Mouse (Mus musculus) splenic B cell, adult 2 months (primary cell): ENCODE data around the gene Klf4.

Experiments used
- DNase-seq: peaks from one replicate; pipeline ENCODE4 v3.0.0-alpha.2; 2011; ENCODE audit warnings: low read depth, low spot score
- H3K27me3 ChIP-seq: 2 replicates; pipeline ENCODE4 v1.6.1; 2012; ENCODE audit warnings: mild to moderate bottlenecking, low read length, moderate library complexity, mixed read lengths; ENCODE audit not compliant: control insufficient read depth, poor library complexity, insufficient read depth, severe bottlenecking
- H3K36me3 ChIP-seq: 2 replicates; pipeline ENCODE4 v1.6.1; 2012; ENCODE audit warnings: mild to moderate bottlenecking, low read length, moderate library complexity, mixed read lengths; ENCODE audit not compliant: control insufficient read depth, poor library complexity, insufficient read depth, severe bottlenecking

Gene Klf4

GRCm38 (mm10) chr4:55531856-55532406, 335 bp downstream of the Klf4 start:
- Histone ChIP-seq H3K27me3 (no peaks in the 10 kb centered on the region; the same call in 1 of the 2 replicates), H3K36me3 (no peaks in the 10 kb centered on the region)
- DNase-seq: no peak

- DNase-seq: peak; percentile 68
- H3K27me3 ChIP-seq: no peaks in the 10 kb centered on the region; the same call in 1 of the 2 replicates
- no peaks in the 10 kb centered on the region for H3K36me3 ChIP-seq
Observed at GRCm38 (mm10) chr4:55531096-55531855, 990 bp downstream of the Klf4 start.

- Histone ChIP-seq H3K36me3 (no peaks in the 10 kb centered on the region), H3K27me3 (no peaks in the 10 kb centered on the region; the same call in 1 of the 2 replicates)
- peak; percentile 56 for DNase-seq
Observed at GRCm38 (mm10) chr4:55530731-55531095, 1.6 kb downstream of the Klf4 start.

- no peaks in the 10 kb centered on the region for H3K36me3 ChIP-seq
- no peaks in the 10 kb centered on the region; the same call in 1 of the 2 replicates for H3K27me3 ChIP-seq
- DNase-seq: peak; percentile 83
Observed at GRCm38 (mm10) chr4:55530236-55530635, 2.0 kb downstream of the Klf4 start.

GRCm38 (mm10) chr4:55528404-55528803, 3.9 kb downstream of the Klf4 start:
- H3K36me3 ChIP-seq: no peaks in the 10 kb centered on the region
- no peak for DNase-seq
- no peaks in the 10 kb centered on the region; the same call in 1 of the 2 replicates for H3K27me3 ChIP-seq

- H3K36me3 ChIP-seq: no peaks in the 10 kb centered on the region
- H3K27me3 ChIP-seq: no peaks in the 10 kb centered on the region; the same call in 1 of the 2 replicates
- DNase-seq: no peak
Observed at GRCm38 (mm10) chr4:55527931-55528330, 4.3 kb downstream of the Klf4 start.

- H3K36me3 ChIP-seq: no peaks in the 10 kb centered on the region
- no peaks in the 10 kb centered on the region; the same call in 1 of the 2 replicates for H3K27me3 ChIP-seq
- DNase-seq: peak; percentile 40
Observed at GRCm38 (mm10) chr4:55526247-55527115, 5.8 kb downstream of the Klf4 start.

- H3K27me3 ChIP-seq: no peaks in the 10 kb centered on the region
- no peak for DNase-seq
Observed at GRCm38 (mm10) chr4:55523921-55524320, 8.3 kb downstream of the Klf4 start.

GRCm38 (mm10) chr4:55517438-55517837, 14.8 kb downstream of the Klf4 start:
- Histone ChIP-seq H3K27me3 (no peaks in the 10 kb centered on the region), H3K36me3 (no peaks in the 10 kb centered on the region)
- DNase-seq: no peak

More at GRCm38 (mm10) chr4:55523921-55524320, 8.3 kb downstream of the Klf4 start:
- no peaks in the 10 kb centered on the region for H3K36me3 ChIP-seq

GRCm38 (mm10) chr4:55516048-55516447, 16.2 kb downstream of the Klf4 start:
- Histone ChIP-seq H3K36me3 (no peaks in the 10 kb centered on the region), H3K27me3 (no peaks in the 10 kb centered on the region)
- DNase-seq: no peak

GRCm38 (mm10) chr4:55514733-55515176, 17.5 kb downstream of the Klf4 start:
- peak; percentile 80 for DNase-seq
- H3K27me3 ChIP-seq: no peaks in the 10 kb centered on the region
- no peaks in the 10 kb centered on the region for H3K36me3 ChIP-seq

- Histone ChIP-seq H3K27me3 (no peaks in the 10 kb centered on the region), H3K36me3 (no peaks in the 10 kb centered on the region)
- DNase-seq: no peak
Observed at GRCm38 (mm10) chr4:55513615-55514279, 18.5 kb downstream of the Klf4 start.

- DNase-seq: no peak
- Histone ChIP-seq H3K36me3 (no peaks in the 10 kb centered on the region), H3K27me3 (no peaks in the 10 kb centered on the region)
Observed at GRCm38 (mm10) chr4:55511389-55511788, 20.9 kb downstream of the Klf4 start.

GRCm38 (mm10) chr4:55508712-55509111, 23.6 kb downstream of the Klf4 start:
- Histone ChIP-seq H3K36me3 (no peaks in the 10 kb centered on the region), H3K27me3 (no peaks in the 10 kb centered on the region)
- no peak for DNase-seq
